Mouse (Mus musculus): ENCODE measurements around the gene Plxnb2.
A peak's percentile ranks its signal among the peaks of the same experiment; 100 is the strongest.

The Plxnb2 gene

GRCm38 (mm10) chr15:89148496-89149270 lies 31.9 kb downstream of the Plxnb2 start:
- peak; percentile 44 for DNase-seq (ENCODE audit: low spot score)

GRCm38 (mm10) chr15:89147895-89148294 lies 32.7 kb downstream of the Plxnb2 start:
- peak; percentile 37 for DNase-seq (ENCODE audit: low spot score)

GRCm38 (mm10) chr15:89147456-89147855 lies 33.1 kb downstream of the Plxnb2 start:
- no peak for DNase-seq (ENCODE audit: low spot score)

GRCm38 (mm10) chr15:89147024-89147423 lies 33.6 kb downstream of the Plxnb2 start:
- no peak for DNase-seq (ENCODE audit: low spot score)

GRCm38 (mm10) chr15:89146537-89146936 lies 34.1 kb downstream of the Plxnb2 start:
- peak; percentile 46 for DNase-seq (ENCODE audit: low spot score)

GRCm38 (mm10) chr15:89145813-89146350 lies 34.7 kb downstream of the Plxnb2 start:
- DNase-seq (ENCODE audit: low spot score) = no peak

GRCm38 (mm10) chr15:89144965-89145364 lies 35.6 kb downstream of the Plxnb2 start:
- DNase-seq (ENCODE audit: low spot score) = no peak

GRCm38 (mm10) chr15:89143134-89143533 lies 37.5 kb downstream of the Plxnb2 start:
- no peak for DNase-seq (ENCODE audit: low spot score)

- DNase-seq (ENCODE audit: low spot score) = no peak
Measured at GRCm38 (mm10) chr15:89141905-89142304, 38.7 kb downstream of the Plxnb2 start.

- DNase-seq (ENCODE audit: low spot score) = no peak
Measured at GRCm38 (mm10) chr15:89141443-89141842, 39.1 kb downstream of the Plxnb2 start.

- DNase-seq (ENCODE audit: low spot score) = peak; percentile 51
Measured at GRCm38 (mm10) chr15:89140659-89141252, 39.8 kb downstream of the Plxnb2 start, which contains the start of gene Mapk12. TSS of gene Mapk12 (minus strand) at chr15:89140703.

GRCm38 (mm10) chr15:89140048-89140658 lies 40.4 kb downstream of the Plxnb2 start:
- DNase-seq (ENCODE audit: low spot score) = peak; percentile 49

GRCm38 (mm10) chr15:89138531-89138930 lies 42.1 kb downstream of the Plxnb2 start:
- no peak for DNase-seq (ENCODE audit: low spot score)

GRCm38 (mm10) chr15:89138046-89138405 lies 42.6 kb downstream of the Plxnb2 start:
- no peak for DNase-seq (ENCODE audit: low spot score)

- DNase-seq (ENCODE audit: low spot score) = no peak
Measured at GRCm38 (mm10) chr15:89137378-89138045, 43.1 kb downstream of the Plxnb2 start.

GRCm38 (mm10) chr15:89136461-89137155 lies 44.0 kb downstream of the Plxnb2 start:
- DNase-seq (ENCODE audit: low spot score) = no peak

- DNase-seq (ENCODE audit: low spot score) = no peak
Measured at GRCm38 (mm10) chr15:89131316-89131715, 49.3 kb downstream of the Plxnb2 start.

- DNase-seq (ENCODE audit: low spot score) = no peak
Measured at GRCm38 (mm10) chr15:89130245-89130644, 50.3 kb downstream of the Plxnb2 start.

- DNase-seq (ENCODE audit: low spot score) = peak; percentile 89
Measured at GRCm38 (mm10) chr15:89128382-89129350, 51.9 kb downstream of the Plxnb2 start, which contains the start of gene Hdac10. TSS of gene Hdac10 (minus strand) at chr15:89128700.

- DNase-seq (ENCODE audit: low spot score) = no peak
Measured at GRCm38 (mm10) chr15:89127364-89127940, 53.1 kb downstream of the Plxnb2 start.

Measured in retina, embryonic 14.5 days (tissue).